Mouse (Mus musculus) kidney, postnatal 4 days (tissue): ENCODE results near the gene Tmem242.
"Not testable (repeated sequence)": the region's sequence is repeated elsewhere in the genome, so short reads cannot be mapped to it uniquely, and the experiment has no call there.

Experiments
- DNase-seq, 2 experiments: peaks; one replicate each; pipeline ENCODE4 v3.0.0; 2021; ENCODE audit warnings: mixed read lengths in 2 of 2

Tmem242 gene

DNA sequence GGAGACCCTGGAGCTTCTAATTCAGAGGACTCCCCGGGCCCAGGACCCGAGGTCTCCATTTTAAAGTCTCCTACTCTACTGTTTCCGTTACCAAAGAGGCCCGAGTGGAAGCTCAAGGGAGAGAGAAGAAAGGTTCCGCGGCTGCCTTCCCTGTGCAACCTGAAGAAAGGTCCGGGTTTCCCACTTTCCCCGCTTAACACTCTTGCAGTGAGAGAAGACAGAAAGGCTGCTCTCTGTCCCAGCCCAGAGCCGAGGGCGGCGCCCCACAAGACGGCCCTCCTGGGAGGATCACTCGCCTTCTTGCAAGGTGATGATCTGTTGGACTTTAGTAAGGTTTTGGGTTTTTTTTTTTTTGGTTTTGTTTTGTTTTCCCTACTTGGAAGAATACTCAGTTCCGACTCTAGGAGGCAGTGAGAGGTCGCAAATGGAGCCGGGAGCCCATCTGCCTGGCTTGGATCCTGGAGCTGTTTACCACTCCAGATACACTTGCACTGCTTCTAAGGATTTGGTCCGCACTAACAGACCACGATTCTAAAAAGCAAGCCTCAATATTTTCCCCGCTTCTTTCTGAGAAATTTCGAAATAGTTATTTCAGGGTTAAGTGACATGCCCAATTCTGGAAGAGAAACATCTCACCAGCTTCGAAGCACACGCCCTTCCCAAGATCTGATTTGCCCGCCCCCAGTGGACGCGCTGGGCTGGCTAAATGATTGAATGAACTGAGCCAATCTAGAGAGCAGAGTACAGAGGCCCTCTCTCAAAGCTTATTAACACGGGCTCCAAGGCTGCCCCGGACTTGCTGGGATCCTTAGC is at the start of gene Tmem242:
TSS of gene Tmem242 (minus strand) at position 101 of the 813 bp plus-strand sequence.
- DNase-seq = peak; percentile 94

DNA sequence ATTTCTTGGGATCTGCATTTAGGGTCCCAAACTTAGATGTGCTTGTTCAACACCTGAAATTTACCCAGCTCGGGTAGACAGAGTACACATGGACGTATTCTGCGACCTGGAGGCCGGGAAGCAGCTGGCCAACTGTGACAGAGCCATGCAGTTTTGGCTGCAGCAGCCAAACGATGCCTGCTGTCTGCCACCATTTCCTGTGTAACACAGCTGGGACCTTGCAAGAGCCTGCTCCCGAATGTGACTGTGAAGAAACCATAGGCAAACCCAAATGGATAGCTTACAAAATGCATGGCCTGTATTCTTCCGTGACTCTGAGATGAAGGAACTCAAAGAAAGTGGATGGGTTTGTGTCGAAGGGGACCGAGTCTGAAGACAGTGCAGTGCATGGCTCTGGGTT is 48.1 kb upstream of the Tmem242 start:
- no peak for DNase-seq

DNA sequence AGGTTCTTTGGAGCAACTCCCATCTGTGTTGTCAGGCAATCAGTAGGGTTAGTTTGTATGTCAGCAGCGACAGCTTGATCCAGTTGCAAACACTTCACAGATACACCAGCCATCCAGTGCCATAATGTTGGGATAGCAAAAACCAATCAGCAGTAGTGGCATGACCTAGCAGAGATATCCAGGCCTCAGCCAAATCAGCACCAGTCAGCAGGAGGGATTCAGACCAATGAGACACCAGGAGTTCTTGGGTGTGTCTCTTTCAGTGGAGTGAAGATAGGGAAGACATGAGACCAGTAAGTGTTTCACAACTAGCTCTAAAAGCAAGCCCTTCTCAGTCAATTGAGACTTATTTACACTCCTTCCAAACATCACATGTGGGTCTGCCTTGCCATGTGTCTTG is 44.6 kb upstream of the Tmem242 start:
- no peak for DNase-seq

DNA sequence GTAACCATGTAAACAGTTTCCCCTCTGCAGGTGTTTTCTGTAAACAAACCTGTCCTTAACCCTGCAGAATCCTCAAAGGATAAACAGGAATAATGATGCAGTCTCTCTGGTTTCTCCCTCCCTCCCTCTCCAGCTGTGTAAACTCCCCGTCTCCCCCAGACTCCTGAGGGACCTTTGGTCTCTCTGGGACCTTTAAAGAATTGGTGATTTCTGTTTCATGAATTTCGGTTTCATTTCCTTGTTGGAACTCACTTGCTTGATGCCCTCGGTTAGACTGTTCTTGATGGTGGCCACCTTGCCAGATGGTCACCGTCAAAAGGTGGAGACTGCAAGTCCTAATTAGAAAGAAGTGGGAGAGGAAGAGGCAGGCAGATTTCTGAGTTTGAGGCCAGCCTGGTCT is 43.4 kb upstream of the Tmem242 start:
- no peak for DNase-seq

DNA sequence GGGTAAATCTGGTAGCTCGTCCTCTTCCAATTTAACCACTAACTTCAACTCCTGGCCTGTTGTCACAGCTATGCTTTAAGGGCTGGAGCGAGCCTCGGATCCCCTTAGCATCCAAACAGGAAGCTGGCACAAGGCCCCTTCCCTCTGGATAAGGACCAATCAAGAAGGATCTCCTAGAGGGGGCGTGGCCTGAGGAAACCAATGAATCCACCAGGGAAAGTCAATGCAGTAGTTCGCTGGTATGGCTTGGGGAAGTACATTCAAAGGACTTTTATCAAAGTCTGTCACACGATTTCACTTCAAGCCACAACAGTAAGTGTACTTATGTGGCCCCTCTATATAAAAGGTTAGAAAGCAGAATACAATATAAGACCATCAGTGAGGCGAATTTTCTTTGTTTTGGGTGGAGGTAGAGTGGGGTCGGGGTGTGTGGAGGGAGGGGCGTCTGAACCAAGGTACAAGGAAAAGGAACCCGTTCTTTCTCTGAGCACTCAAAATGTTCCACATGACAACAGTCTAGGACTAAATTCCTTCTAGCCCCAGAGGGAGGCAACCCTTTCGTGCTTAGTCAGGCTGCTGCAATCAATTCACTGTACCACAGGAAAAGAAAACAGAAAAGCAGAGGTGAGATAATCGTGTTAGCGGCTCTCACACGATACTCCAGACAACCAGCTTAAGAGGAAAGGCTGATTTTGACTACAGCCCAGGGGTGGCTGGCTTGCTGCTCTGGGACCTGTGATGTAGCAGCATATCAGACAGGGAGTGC is 36.1 kb upstream of the Tmem242 start:
- DNase-seq = peak in 1 of 2 experiments; percentile 16

DNA sequence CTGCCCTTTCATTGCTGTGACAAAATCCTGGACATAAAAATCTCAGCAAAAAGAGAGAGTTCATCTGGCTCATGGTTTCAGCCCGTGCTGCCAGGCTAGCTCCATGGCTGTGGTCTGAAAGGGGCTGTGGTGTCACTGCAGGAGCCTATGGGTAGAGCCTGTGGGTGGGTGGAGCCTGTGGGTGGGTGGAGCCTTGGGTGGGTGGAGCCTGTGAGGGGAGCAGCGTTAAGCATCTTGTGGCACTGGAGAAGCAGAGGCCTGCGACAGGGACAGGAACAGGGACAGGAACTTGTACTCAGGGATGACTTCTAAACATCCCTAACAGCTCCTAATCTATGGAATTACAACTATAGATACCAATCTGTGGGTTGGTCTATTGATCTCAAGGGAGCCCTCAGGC is 32.2 kb upstream of the Tmem242 start:
- DNase-seq = no peak

DNA sequence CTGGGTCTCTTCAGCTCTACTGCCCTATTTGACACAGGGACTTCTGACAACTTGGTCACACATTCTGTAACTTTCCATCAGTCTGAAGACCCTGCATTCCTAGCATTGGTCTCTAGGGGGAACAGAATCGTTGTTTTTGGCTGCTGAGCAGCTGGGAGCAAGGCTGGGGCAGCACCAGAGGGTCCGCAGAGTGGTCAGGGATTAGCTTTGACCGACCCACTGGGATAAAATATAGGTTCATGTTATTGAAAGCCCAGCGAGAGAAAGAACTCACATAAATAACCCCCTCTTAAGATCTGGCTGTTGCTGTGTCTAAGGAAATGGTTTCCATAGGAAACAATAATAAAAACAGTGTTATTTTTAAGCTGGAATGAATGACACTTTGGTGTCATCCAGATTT is 27.1 kb upstream of the Tmem242 start:
- DNase-seq = peak in 1 of 2 experiments; percentile 34

DNA sequence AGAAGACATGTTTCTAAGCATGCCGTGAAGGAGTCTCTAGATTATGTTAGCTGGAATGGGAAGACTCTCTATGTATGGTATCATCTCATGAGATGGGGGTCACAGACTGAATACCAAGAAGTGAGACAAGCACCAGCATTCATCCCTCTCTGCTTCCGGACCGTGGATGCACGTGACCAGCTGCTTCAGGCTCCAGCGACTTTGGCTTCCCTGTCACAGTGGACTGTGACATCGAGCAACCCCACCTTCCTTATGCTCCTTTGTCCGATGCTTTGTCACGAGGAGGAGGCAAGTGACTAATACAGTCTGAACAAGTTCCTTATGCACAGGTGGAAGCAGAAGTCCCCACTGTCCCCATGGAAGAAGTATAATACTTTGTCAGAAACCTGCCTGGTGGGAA is 26.7 kb upstream of the Tmem242 start:
- DNase-seq = peak; percentile 17 to 31

DNA sequence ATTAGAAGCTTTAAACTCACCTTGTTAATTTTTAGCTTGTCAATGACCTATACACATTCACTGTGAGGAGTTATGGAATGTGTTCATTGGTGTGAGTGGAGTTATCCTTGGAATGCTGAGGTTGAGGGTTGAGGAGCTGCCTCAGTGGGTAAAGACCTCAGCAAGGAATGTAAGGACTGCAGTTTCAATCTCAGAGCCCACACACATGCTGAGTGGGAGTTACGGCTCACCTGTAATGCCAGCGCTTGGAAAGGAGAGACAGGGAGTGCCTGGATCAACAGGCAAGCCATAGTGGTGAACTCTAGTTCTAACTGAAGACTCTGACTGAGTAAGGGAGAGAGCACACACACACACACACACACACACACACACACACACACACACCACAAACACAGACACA is 23.9 kb upstream of the Tmem242 start:
- peak in 1 of 2 experiments; percentile 24 for DNase-seq

DNA sequence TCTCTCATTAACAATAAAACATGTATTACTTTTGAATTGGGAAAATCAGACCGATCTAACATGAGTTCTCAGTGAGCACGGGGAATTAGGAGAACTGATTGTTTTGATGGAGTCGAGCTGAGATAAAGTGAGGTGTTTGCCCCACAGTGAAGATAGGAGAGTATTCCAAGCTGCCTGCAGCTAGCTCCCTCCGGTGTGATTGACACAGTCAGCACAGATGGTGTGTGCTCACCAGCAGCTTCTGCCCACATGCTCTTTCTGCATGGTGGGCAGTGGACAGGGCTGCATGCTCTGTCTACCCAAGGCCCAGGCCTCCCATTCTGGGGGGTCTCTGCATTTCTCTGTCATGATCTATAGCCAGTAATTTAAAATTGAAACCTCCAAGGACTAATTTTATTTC is 13.6 kb upstream of the Tmem242 start:
- DNase-seq = no peak

DNA sequence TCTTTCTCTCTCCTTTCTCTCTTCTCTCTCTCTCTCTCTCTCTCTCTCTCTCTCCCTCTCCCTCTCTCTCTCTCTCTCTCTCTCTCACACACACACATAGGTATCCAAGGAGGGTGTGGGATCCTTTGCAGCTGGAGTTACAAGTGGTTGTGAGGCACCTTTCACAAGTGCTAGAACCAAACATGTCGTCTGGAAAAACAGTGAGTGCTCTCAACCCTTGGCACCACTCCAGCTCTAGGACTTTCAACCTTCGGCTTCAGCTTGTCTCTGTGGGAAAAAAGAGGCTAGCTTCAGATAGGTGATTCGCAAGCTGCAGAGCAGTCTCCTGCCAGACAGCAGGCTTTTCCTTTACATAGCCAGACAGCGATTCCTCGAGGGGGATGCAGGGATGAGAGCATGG is 3.7 kb upstream of the Tmem242 start:
- peak; percentile 31 to 52 for DNase-seq

DNA sequence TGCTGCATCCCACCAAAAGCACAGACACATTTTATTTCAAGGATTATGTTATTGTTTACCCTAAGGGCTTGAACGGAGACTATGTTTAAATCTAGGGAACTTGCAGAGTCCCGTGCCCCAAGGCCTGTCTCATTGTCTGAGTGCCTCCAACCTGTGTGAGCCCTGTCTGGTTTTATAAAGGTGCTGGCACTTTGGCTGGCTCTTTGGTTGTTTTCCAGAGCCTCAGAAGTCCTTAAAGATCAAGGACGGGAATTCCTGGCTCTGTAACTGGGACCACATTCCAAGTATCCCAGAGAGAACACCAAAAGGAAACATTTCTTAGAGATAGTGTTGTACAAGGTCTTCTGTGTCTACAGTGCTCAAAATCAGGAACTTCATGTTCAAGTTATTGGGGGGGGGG is 3.2 kb upstream of the Tmem242 start:
- no peak for DNase-seq

DNA sequence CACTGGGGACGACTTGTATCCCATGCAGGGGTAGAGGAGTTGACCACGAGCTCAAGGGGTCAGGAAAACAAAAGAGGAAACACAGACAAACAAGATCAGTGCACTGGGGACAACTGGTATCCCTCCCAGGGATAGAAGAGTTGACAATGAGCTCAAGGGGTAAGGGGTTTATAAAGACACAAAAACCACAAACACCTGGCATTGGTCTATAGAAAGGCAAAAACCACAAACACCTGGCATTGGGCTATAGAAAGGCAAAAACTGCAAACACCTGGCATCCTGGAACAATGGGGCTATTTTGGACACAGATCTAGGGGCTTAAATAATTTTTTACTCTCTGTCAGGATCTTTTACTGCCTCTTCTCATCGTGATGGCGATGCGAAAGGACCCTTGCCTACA is 2.3 kb upstream of the Tmem242 start:
- DNase-seq = not testable (repeated sequence)

DNA sequence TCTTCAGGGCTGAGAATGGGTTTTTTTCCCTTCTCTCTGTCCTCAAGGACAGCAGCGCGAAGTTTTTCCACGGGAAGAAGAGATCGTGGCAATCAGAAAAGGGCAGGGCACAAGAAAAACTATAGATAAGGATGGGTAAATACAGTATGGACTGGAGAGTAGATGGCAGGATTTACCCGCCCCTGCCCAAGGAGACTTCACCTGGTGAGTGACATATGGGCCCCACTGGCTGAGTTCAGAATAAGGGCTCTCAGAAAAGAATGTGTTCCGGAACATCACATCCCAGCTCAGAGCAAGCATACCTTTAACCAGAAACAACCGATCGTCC is 264 bp downstream of the Tmem242 start:
- DNase-seq = no peak

DNA sequence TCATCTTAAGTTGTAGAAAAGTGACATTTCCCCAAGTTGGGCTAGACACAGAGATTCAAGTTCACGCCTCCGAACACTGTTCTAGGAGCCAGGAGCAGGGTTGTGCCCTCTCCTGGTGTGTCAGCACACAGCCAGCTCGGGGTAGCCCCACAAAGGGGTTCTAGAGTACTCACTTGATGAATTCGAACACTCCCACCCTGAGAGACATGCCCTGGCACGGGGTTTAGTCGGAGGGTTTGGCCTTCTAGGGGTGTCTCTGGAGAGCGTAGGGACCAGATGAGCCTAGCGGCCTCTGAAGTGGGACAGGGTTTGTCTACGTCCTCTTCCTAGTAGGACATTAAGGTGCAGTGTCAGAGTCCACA is 10.3 kb downstream of the Tmem242 start:
- DNase-seq = no peak

DNA sequence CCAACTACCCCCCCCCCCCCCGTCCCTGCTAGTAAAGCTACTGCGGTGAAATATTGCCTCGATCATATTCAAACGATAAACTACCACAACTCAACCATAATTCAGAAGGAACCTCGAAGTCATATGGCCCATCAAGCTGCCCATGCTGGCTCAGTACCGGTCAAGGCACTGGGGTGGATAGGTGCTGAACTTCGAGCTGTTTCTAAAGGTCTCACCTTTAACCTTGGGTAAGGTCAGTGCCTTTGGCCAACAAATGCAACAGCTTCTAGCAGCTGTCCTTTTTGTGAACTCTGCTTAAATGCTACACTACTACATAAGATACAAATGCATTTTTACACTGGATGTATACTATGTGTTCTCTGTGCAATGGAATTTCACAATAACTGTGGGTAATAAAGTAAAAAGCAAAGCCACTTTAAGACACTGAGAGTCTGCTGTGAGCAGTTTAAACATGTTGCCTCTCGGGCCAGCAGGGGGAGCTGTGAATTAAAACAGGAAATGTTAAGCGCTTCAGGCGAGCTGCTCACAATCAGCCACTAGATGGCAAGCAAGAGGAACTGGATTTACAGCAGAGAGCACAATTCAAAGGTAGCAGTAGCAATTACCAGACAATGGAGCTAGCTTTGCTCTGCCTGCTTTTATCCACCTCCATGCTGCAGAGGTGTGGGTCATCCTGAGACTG is 10.8 kb downstream of the Tmem242 start:
- peak; percentile 95 to 96 for DNase-seq

DNA sequence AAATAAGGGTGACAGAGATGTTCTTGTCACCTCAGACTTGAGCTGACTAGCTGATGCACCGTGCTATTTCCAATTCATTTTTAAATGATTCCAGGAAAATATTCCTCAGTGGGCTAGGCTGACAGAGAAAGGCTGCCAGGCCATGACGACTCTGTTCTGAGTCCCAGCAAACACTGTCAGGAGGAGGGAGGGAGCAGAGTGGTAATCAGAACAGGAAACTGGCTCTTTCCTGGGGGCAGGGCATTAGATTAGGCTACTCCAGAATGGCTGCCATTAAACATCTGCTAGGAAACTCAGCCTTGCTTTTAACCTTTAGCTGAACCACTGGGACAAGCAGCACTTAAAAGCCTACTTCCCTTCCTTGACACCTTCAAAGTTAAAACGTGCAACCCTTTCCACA is 14.9 kb downstream of the Tmem242 start:
- no peak for DNase-seq

DNA sequence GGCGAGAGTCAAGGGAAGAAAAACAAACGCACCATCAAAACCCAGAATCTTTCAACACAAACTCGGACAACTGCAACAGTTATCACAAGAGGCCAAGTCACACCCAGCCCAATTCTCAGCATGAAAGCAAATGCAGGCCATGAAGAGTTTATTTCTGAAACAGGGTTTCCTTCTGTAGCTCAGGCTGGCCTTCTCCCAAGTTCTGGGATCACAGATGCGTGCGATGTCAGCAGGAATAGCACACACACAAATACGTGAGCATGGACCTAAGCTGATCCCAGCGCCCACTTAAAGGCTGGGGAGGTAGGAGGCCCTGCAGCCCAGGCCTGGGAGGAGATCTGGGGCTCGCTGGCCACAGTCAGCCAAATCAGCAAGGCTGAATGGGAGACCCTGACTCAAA is 15.9 kb downstream of the Tmem242 start:
- no peak for DNase-seq

DNA sequence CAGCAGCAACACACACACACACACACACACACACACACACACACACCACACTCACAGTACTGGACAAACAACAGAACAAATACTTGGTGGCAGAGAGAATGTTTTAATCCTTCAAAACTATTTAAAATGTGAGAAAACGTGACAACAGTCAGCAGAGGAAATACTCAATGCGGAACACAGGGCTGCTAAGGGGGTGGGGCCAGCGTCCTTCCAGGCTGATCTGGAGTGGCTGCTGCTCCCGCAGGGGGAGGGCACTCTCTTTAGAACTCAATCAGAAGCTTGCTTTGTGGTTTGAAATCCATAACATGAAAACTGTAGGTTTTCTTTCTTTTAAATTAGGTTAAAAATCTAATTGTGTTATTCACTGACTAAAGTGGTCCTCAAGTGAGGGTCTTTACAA is 18.2 kb downstream of the Tmem242 start:
- DNase-seq = peak in 1 of 2 experiments; percentile 40

DNA sequence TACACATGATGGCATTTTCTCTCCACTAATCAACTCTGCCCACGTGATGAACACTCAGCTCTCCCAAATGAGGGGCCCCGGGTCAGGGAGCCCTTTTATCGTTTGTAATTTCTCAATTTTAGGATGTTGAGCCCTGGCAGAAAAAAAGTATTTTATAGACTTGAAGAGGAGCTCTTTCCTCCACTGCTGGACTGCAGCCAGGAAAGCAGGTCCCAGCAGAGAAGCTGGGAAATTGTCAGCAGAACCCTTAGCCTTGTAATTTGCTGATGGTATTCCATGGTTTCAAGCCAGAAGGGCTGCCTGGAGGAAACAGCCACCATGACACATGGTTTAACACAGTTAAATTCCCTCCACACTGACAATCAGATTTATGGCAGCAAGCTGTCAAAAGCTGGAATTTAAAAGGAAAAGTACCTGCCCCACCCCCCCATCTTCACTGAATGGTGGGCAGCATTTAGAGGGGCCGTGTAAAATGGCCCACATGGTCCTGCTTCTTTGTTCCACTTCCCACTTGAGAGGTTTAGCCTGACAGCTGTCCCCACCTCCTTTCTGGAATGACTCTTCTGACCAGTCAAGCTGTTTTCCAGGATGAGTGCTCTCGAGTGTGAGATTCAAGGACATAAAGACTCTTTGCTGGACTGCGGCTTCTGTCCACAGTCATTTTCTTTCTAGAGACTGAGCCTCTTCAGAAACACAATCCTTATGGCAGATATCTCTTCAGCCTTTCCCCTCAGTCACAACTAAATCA is 20.1 kb downstream of the Tmem242 start:
- DNase-seq = no peak

DNA sequence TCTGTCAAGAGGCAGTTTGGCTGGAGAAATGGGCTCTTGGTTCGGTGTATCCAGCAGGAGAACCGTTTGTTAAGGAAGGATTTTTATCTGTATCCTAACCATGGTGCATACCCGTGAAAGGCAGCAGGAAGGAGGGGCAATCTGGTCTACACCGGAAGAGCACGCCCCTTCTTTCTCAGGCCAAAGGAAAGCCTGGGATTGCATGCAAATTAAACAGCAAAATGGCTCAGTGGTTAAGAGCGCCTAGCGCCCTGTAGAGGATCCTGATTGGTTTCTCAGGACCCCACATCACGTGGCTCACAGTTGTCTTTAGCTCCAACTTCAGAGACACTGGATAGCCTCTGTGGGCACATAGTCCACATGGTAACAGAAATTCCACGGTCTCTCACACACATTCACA is 21.0 kb downstream of the Tmem242 start:
- DNase-seq = no peak

DNA sequence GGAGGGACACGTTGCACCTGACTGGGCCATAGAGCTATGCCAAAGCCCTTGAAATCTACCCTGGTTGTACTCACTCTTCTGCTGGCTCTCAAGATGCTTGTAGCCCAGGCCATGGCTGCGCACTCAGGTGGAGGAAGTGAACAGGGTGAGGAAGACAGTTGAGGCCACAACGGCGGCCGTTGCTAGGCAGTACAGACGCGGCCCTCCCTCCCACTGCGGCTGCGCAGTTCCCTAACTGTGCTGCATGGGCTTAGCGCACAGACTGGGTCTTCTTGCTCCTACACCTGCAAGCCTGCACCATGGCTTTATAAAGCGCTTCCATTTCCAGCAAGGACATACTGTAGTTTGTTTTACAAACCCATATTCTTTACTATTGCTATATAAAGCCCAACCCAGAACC is 21.5 kb downstream of the Tmem242 start, which contains the start of gene Ldhal6b:
TSS of gene Ldhal6b (minus strand) at position 223 of the 400 bp plus-strand sequence.
- DNase-seq = no peak

DNA sequence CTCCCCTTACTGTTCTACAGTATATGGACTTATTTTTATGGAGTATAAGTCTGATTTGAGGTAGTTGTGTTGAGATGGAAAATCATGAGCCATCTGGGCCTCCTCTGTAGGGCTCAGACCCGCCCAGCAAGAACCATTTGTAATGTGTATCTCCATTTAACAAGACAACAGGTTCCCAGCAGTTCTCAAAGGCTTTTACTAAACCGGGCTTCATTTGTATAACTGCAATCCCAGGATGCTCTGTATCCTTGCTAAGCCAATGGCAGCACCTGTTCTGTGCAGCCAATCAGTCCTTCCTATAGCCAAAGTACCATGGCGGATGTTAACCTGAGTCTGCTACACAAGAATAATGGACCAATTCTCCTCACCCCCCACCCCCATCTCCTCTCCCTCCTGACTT is 23.5 kb downstream of the Tmem242 start:
- DNase-seq = no peak
